In the genomic region with DNA sequence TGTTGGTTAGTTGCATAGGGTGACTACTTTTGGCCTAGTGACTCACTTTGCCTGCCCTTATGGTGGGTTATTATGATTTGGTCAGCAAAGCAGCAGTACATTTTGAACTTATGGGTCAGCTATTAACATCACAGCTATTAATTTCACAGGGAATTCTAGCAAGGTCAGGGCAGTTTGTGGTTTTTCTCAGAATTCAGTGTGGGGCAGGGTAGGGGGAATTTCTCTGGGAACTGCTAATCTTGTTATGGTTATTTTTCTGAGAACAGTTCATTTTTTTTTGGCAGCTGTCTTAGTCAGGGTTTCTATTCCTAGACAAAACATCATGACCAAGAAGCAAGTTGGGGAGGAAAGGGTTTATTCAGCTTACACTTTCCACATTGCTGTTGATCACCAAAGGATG, we compare ENCODE assay signal across 5 mouse cellular contexts.
DNase-seq lines count a peak whose midpoint lies in the region.

No protein-coding gene starts in this region.

- DNase-seq in adipocyte (ENCODE audit: low spot score), result peak; percentile 72
- DNase-seq in heart, adult 11 months, result peak; percentile 12
- DNase-seq in kidney, postnatal 10 days, result peak; percentile 18
- DNase-seq in kidney, postnatal 36 days, result peak; percentile 14 to 26
- peak; percentile 11 for DNase-seq in ovary, adult 18-20 months (ENCODE audit: low spot score)

Comparison
In these comparisons a context has a peak if more than half of its experiments do, and no peak if none do; other contexts are left out.
1. Peak in every context shown above with its lines: DNase-seq.
2. DNase-seq: peak in every context shown above with its lines; median percentile 72 in adipocyte; 20 in kidney, postnatal 36 days; 18 in kidney, postnatal 10 days; 12 in heart, adult 11 months; 11 in ovary, adult 18-20 months.